Mouse (Mus musculus) neural tube, embryonic 11.5 days (tissue): ENCODE data around the gene Foxo6. TPM values are rescaled to one million over a fixed set of nuclear protein-coding genes. Genes with fewer than 3 reads are reported as not detected.
A peak's percentile ranks its signal among the peaks of the same experiment; 100 is the strongest.

Source experiments
- ATAC-seq: fragments of 200-750 bp; cut with Nextera tagmentation; 2 replicates; pipeline ENCODE4 v1.8.0; 2017; ENCODE audit warnings: moderate number of reproducible peaks, mild to moderate bottlenecking, moderate TSS enrichment, moderate library complexity; ENCODE audit not compliant: insufficient read depth, low FRiP score, low TSS enrichment
- DNase-seq: peaks from one replicate; pipeline ENCODE4 v3.0.0-alpha.2; 2015; ENCODE audit warnings: low spot score
- H3K27ac ChIP-seq: fragments of 300-500 bp; sonication (generic); 2 replicates; pipeline ENCODE4 v1.5.1; 2014; ENCODE audit warnings: low read depth, mild to moderate bottlenecking, low read length
- H3K27me3 ChIP-seq: fragments of 300-500 bp; sonication (generic); 2 replicates; pipeline ENCODE4 v1.6.1; 2014; ENCODE audit warnings: mild to moderate bottlenecking, low read length, mixed read lengths; ENCODE audit not compliant: control insufficient read depth, insufficient read depth
- H3K36me3 ChIP-seq: fragments of 300-500 bp; sonication (generic); 2 replicates; pipeline ENCODE4 v1.6.1; 2014; ENCODE audit warnings: mild to moderate bottlenecking, low read length, moderate library complexity, mixed read lengths; ENCODE audit not compliant: control insufficient read depth, insufficient read depth
- H3K4me1 ChIP-seq: fragments of 300-500 bp; sonication (generic); 2 replicates; pipeline ENCODE4 v1.6.1; 2014; ENCODE audit warnings: low read length, mixed read lengths; ENCODE audit not compliant: control insufficient read depth, insufficient read depth
- H3K4me2 ChIP-seq: fragments of 300-500 bp; sonication (generic); 2 replicates; pipeline ENCODE4 v1.6.1; 2014; ENCODE audit warnings: low read depth, mild to moderate bottlenecking, moderate library complexity
- H3K4me3 ChIP-seq: fragments of 300-500 bp; sonication (generic); 2 replicates; pipeline ENCODE4 v1.5.1; 2014; ENCODE audit warnings: low read depth, low read length
- H3K9ac ChIP-seq: fragments of 300-500 bp; sonication (generic); 2 replicates; pipeline ENCODE4 v1.6.1; 2014; ENCODE audit warnings: mild to moderate bottlenecking, low read length
- H3K9me3 ChIP-seq: fragments of 300-500 bp; sonication (generic); 2 replicates; pipeline ENCODE4 v1.6.1; 2016; ENCODE audit warnings: low read length; ENCODE audit not compliant: control insufficient read depth
- WGBS: fragments of 180-500 bp; shearing (Covaris S2); extraction: QIAGEN DNeasy Blood & Tissue Kit; methylation state at CpG from one replicate; pipeline ENCODE4 v1.1.7; 2014; 5-methylcytosine and 5-hydroxymethylcytosine counted together
- polyA plus RNA-seq: library from polyadenylated mRNA; unstranded; fragments of >200 nt; fragmentation: Nextera tagmentation; extraction: Ambion mirVana; gene quantifications from 2 replicates; pipeline ENCODE4 v1.2.1, GENCODE M21; 2014

The Foxo6 gene
- polyA plus RNA-seq, 1 experiment from 2014 or later: 0.45 TPM

DNA sequence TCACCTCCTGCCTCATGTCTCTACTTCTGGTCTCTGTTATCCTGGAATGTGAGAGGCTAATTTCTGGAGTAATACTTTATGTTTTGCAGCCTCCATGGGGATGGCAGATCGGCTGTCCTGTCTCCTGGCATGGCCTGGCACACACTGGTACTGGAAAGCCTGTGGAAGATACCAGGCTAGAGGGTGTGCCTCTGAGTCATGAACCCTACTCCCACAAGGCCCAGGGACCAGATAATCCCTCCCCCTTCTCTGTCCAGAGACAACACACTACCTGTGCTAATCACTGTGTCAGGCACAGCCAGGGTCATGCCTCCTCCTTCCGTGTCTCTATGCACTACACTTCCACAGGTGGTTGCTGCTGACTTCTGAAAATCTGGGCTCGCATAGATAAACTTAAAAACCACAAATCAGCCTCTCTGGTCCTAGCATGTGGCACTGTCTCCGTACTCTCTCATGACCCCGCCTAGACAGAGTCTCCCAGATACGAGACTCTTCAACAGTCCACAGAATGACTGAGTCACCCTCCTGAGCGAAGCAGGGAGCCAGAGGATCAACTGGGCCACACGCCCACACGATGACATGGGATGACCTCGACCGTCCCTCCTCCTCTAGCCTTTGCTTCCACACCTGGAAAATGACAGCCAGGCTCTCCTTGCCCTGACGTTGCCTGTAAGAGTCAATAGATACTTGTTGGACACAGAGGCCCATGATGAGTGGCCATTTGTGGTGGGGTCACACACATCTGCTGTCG is 57.5 kb downstream of the Foxo6 start:
- DNase-seq: no peak

GRCm38 (mm10) chr4:120228613-120229012 is 58.5 kb downstream of the Foxo6 start:
- H3K9ac ChIP-seq: no peak overlapping the region
- H3K4me3 ChIP-seq: no peak overlapping the region
- DNase-seq (no peak), ATAC-seq (no peak)
- H3K9me3 ChIP-seq: no peaks in the 10 kb centered on the region
- peaks cover 8% of the 10 kb centered on the region; the same call in 1 of the 2 replicates for H3K4me1 ChIP-seq
- no peaks in the 10 kb centered on the region for H3K27me3 ChIP-seq
- H3K4me2 ChIP-seq: no peak overlapping the region
- WGBS: 84% methylated on average over 3 of the region's 3 CpGs
- no peaks in the 10 kb centered on the region for H3K36me3 ChIP-seq
- H3K27ac ChIP-seq: no peak overlapping the region

More for the DNA sequence above, 57.5 kb downstream of the Foxo6 start:
- no peak overlapping the region for H3K4me3 ChIP-seq
- H3K36me3 ChIP-seq: no peaks in the 10 kb centered on the region
- no peak overlapping the region for H3K9ac ChIP-seq
- no peak overlapping the region for H3K27ac ChIP-seq
- H3K9me3 ChIP-seq: no peaks in the 10 kb centered on the region
- H3K27me3 ChIP-seq: no peaks in the 10 kb centered on the region
- no peak overlapping the region for H3K4me2 ChIP-seq
- WGBS: 79% methylated on average over 13 of the region's 13 CpGs
- H3K4me1 ChIP-seq: peaks cover 8% of the 10 kb centered on the region; the same call in 1 of the 2 replicates
- 0 out of 2 replicates have a peak, but pooled peaks have one; percentile 18 for ATAC-seq

GRCm38 (mm10) chr4:120227224-120227623 is 59.9 kb downstream of the Foxo6 start:
- Histone ChIP-seq H3K36me3 (no peaks in the 10 kb centered on the region), H3K27ac (no peak overlapping the region), H3K27me3 (no peaks in the 10 kb centered on the region), H3K9ac (no peak overlapping the region), H3K4me2 (no peak overlapping the region), H3K9me3 (no peaks in the 10 kb centered on the region), H3K4me1 (peaks cover 6% of the 10 kb centered on the region; the same call in 1 of the 2 replicates), H3K4me3 (no peak overlapping the region)
- no peak for ATAC-seq
- 43% methylated on average over 2 of the region's 2 CpGs for WGBS
- DNase-seq: no peak

GRCm38 (mm10) chr4:120226682-120227081 is 60.5 kb downstream of the Foxo6 start:
- H3K9me3 ChIP-seq: no peaks in the 10 kb centered on the region
- no peak overlapping the region for H3K4me2 ChIP-seq
- DNase-seq (no peak), ATAC-seq (no peak)
- no peak overlapping the region for H3K4me3 ChIP-seq
- H3K4me1 ChIP-seq: peaks cover under 1% of the 10 kb centered on the region; the same call in 1 of the 2 replicates
- no peak overlapping the region for H3K27ac ChIP-seq
- no peaks in the 10 kb centered on the region for H3K36me3 ChIP-seq
- H3K9ac ChIP-seq: no peak overlapping the region
- 84% methylated on average over 4 of the region's 4 CpGs for WGBS
- no peaks in the 10 kb centered on the region for H3K27me3 ChIP-seq

DNA sequence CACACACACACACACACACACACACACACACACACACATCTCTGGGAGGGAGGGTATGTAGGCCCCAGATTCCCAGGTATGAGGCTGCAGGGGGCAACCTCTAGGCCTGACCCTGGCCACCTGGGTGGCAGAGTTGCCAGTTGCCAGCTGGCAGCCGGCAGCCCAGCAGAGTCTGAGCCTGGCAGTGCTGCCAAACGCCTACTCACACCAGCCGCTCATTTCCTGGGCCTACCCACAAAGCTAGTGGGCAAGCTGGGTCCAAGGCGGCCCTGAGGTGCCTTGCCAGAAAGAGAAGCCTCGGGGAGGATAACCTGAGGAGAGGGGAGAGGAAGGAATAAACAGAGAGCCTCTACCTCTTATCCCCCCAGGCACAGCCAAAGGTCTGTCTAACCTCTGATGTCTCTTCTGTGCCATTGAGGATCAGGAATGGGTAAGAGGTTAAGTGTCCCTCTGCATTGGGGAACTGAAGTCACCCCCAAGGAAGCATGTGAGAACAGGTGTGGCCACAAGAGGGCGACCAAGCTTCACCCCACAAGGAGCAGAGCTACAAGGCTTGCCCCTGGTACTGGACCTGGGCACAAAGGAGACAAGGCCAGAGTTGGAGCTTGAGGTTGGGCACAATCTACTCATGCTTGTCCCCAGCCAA is 61.9 kb downstream of the Foxo6 start:
- 60% methylated on average over 6 of the region's 6 CpGs for WGBS
- ATAC-seq: no peak
- no peak overlapping the region for H3K9ac ChIP-seq
- H3K27ac ChIP-seq: no peak overlapping the region
- H3K36me3 ChIP-seq: no peaks in the 10 kb centered on the region
- H3K4me2 ChIP-seq: no peak overlapping the region
- no peaks in the 10 kb centered on the region for H3K27me3 ChIP-seq
- no peak overlapping the region for H3K4me3 ChIP-seq
- no peaks in the 10 kb centered on the region for H3K9me3 ChIP-seq
- peak; percentile 78 for DNase-seq
- H3K4me1 ChIP-seq: no peaks in the 10 kb centered on the region

GRCm38 (mm10) chr4:120223805-120224204 is 63.3 kb downstream of the Foxo6 start:
- Histone ChIP-seq H3K4me1 (no peaks in the 10 kb centered on the region), H3K27me3 (no peaks in the 10 kb centered on the region), H3K9ac (no peak overlapping the region), H3K4me3 (no peak overlapping the region), H3K9me3 (no peaks in the 10 kb centered on the region), H3K27ac (no peak overlapping the region), H3K4me2 (no peak overlapping the region), H3K36me3 (no peaks in the 10 kb centered on the region)
- ATAC-seq: no peak
- WGBS: 77% methylated on average over 6 of the region's 6 CpGs
- DNase-seq: no peak

DNA sequence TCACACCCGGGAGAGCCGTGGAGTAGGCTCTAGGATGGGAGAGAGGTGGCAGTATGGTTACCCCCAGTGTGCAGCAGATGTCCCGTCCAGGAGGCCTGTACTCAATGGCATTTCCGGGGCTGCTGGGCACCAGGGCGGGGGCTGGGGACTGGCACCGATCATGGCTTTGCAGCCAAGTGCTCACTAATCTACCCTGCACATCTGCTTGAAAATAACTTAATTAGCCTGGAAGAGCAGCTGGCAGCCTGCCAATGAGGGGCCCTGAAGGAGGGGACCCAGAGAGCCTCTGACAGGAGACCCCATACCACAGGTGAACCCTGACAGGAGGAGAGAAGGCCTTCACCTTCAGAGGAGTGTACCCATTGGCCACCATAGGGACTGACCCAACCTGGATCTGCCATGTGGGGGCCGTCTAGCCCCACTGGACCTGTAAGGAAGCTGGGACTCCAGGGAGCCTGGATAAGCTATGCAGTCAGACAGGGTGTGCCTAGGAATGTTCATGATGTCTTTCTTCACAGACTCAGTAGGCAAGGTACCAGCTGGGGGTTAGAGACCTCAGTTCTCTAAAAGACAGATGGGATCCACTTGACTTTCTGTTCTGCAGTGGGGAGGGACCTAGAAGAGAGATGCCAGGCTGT is 63.9 kb downstream of the Foxo6 start:
- Histone ChIP-seq H3K27me3 (no peaks in the 10 kb centered on the region), H3K4me3 (no peak overlapping the region), H3K9me3 (no peaks in the 10 kb centered on the region), H3K4me2 (no peak overlapping the region), H3K9ac (no peak overlapping the region), H3K4me1 (no peaks in the 10 kb centered on the region), H3K27ac (no peak overlapping the region), H3K36me3 (no peaks in the 10 kb centered on the region)
- DNase-seq (no peak), ATAC-seq (no peak)
- WGBS: 84% methylated on average over 7 of the region's 7 CpGs

DNA sequence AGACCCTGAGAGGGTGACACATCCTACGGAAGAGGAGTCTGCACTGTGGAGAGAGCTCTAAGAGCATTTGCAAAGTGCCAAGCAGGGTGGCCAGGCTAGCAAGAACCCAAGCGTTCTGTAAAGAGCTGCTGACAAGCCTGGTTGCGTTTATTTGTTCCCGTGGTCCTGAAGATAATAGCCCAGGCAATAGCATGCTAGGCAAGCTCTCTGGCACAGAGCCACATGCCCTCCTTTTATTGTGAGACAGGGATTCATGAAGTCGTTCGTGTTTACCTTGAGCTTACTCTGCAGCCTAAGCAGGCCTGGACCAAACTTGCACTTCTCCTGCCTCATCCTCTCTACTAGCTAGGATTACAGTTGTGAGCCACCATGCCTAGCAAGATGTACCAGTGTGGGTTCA is 65.4 kb downstream of the Foxo6 start:
- Histone ChIP-seq H3K4me2 (no peak overlapping the region), H3K9me3 (no peaks in the 10 kb centered on the region), H3K4me3 (no peak overlapping the region), H3K27ac (no peak overlapping the region), H3K27me3 (no peaks in the 10 kb centered on the region), H3K36me3 (no peaks in the 10 kb centered on the region), H3K9ac (no peak overlapping the region), H3K4me1 (no peaks in the 10 kb centered on the region)
- no peak for DNase-seq
- 66% methylated on average over 6 of the region's 6 CpGs for WGBS
- no peak for ATAC-seq
